In the genomic region with DNA sequence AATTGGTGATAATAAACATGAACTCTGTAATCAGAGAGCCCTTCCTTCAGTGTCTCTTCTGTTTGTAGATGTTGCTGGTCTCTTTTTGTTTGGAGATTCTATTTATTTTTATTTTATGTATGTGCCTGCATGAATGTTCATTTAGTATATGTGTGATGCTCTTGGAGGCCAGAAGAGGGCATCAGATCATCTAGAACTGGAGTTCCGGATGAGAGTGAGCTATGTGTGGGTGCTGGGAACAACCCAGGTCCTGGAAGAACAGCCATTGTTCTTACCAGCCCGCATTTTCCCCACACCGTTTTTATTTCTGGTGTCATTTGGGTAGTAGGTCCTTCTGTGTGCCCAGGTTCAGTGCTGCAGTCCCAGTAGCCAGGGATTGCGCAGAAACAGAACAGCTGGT, we compare ENCODE assay signal across 28 mouse cellular contexts. TPM values are rescaled to one million over a fixed set of nuclear protein-coding genes. Genes with fewer than 3 reads are reported as not detected.
DNase-seq lines count a peak whose midpoint lies in the region; ATAC-seq and TF ChIP-seq lines count a peak whose summit lies in the region.
"Had no signal": no experiment of that assay in that cellular context is flagged by ENCODE, and none has a peak within 500 bp of the region (broad histone marks: within the 10 kb centered on the region; RNA-seq: fewer than 3 reads in every experiment).

No protein-coding gene starts in this region.

- no peaks in the 10 kb centered on the region for H3K9me3 ChIP-seq in liver, postnatal 0 days (ENCODE audit: low read length)
- H3K9me3 ChIP-seq in liver, embryonic 12.5 days (replicated peaks) = no peaks in the 10 kb centered on the region
- H3K9me3 ChIP-seq: embryonic facial prominence, embryonic 10.5 days; forebrain, embryonic 10.5 days; heart, embryonic 13.5 days; hindbrain, embryonic 12.5 days; limb, embryonic 12.5 days; liver, embryonic 13.5 days; midbrain, embryonic 12.5 days; neural tube, embryonic 13.5 days had no signal

- TF ChIP-seq POLR2A in bone marrow macrophage, adult 2 months (IDR thresholded peaks at IDR 0.05; ENCODE audit: borderline replicate concordance, low read depth, low read length) = no peak

- peaks cover 92% of the 10 kb centered on the region for H3K36me3 ChIP-seq in liver, postnatal 0 days (replicated peaks; ENCODE audit: insufficient read depth, low read length)
- peaks cover 100% of the 10 kb centered on the region for H3K36me3 ChIP-seq in liver, embryonic 12.5 days

- TF ChIP-seq EP300 in liver, postnatal 0 days (IDR thresholded peaks at IDR 0.05; ENCODE audit: low read depth) = no peak

- no peaks in the 10 kb centered on the region for H3K27me3 ChIP-seq in liver, postnatal 0 days (ENCODE audit: insufficient read depth, low read length)
- H3K27me3 ChIP-seq in liver, embryonic 12.5 days (replicated peaks) = no peaks in the 10 kb centered on the region
- H3K27me3 ChIP-seq: heart, embryonic 13.5 days; hindbrain, embryonic 12.5 days; limb, embryonic 12.5 days; liver, embryonic 13.5 days; midbrain, embryonic 12.5 days; neural tube, embryonic 13.5 days had no signal

- DNase-seq in gastrocnemius, adult 2 months = no peak
- DNase-seq in gastrocnemius, postnatal 4 days (ENCODE audit: low spot score in 2 of 2) = no peak
- DNase-seq in liver, postnatal 0 days = no peak
- DNase-seq in 416B (ENCODE audit: low read depth) = peak; percentile 23
- no peak for DNase-seq in T-cell, adult 2 months (ENCODE audit: low spot score)
- DNase-seq: adrenal gland, postnatal 25 days; cerebellum, adult 9-10 months; gastrocnemius, postnatal 14 days; heart, adult 18-20 months; heart, postnatal 14 days; kidney, adult 2 months; liver, embryonic 13.5 days; lung, postnatal 10 days; retina, postnatal 1 day; right cerebral cortex, postnatal 4 days; thymus, postnatal 4 days had no signal

- no peak overlapping the region for H3K9ac ChIP-seq in liver, postnatal 0 days (replicated peaks)
- H3K9ac ChIP-seq in liver, embryonic 12.5 days = no peak overlapping the region
- H3K9ac ChIP-seq: heart, embryonic 13.5 days; hindbrain, embryonic 12.5 days; limb, embryonic 12.5 days; liver, embryonic 13.5 days; midbrain, embryonic 12.5 days; neural tube, embryonic 13.5 days had no signal

- no peak overlapping the region for H3K4me3 ChIP-seq in gastrocnemius, adult 2 months
- H3K4me3 ChIP-seq in liver, postnatal 0 days (ENCODE audit: low read depth, low read length) = no peak overlapping the region
- no peak overlapping the region for H3K4me3 ChIP-seq in liver, embryonic 12.5 days
- H3K4me3 ChIP-seq in bone marrow macrophage, adult 2 months (ENCODE audit: insufficient read depth, low read length) = no peak overlapping the region
- H3K4me3 ChIP-seq: embryonic facial prominence, embryonic 10.5 days; forebrain, embryonic 10.5 days; heart, embryonic 13.5 days; hindbrain, embryonic 12.5 days; limb, embryonic 12.5 days; liver, embryonic 13.5 days; midbrain, embryonic 12.5 days; myocyte; neural tube, embryonic 13.5 days had no signal

- peak; percentile 16; the same call in 1 of the 2 replicates for TF ChIP-seq CTCF in gastrocnemius, adult 2 months (IDR thresholded peaks at IDR 0.05)
- peak; percentile 49 for TF ChIP-seq CTCF in liver, postnatal 0 days (IDR thresholded peaks at IDR 0.05; ENCODE audit: low read depth)
- peak; percentile 18; the same call in 1 of the 2 replicates for TF ChIP-seq CTCF in bone marrow macrophage, adult 2 months (IDR thresholded peaks at IDR 0.05; ENCODE audit: low read depth, low read length)

- no peak for ATAC-seq in liver, postnatal 0 days
- ATAC-seq in liver, embryonic 12.5 days = no peak
- ATAC-seq: forebrain, embryonic 16.5 days had no signal

- H3K27ac ChIP-seq in gastrocnemius, adult 2 months = no peak overlapping the region
- no peak overlapping the region for H3K27ac ChIP-seq in liver, postnatal 0 days (ENCODE audit: low read depth)
- no peak overlapping the region for H3K27ac ChIP-seq in liver, embryonic 12.5 days
- H3K27ac ChIP-seq in bone marrow macrophage, adult 2 months (ENCODE audit: insufficient read depth, low read depth, low read length) = no peak overlapping the region
- H3K27ac ChIP-seq: embryonic facial prominence, embryonic 10.5 days; forebrain, embryonic 10.5 days; heart, embryonic 13.5 days; hindbrain, embryonic 12.5 days; kidney, postnatal 0 days; limb, embryonic 12.5 days; liver, embryonic 13.5 days; midbrain, embryonic 12.5 days; neural tube, embryonic 13.5 days had no signal

- no peak overlapping the region for H3K4me2 ChIP-seq in liver, postnatal 0 days (ENCODE audit: low read depth, low read length)
- no peak overlapping the region for H3K4me2 ChIP-seq in liver, embryonic 12.5 days
- H3K4me2 ChIP-seq: heart, embryonic 13.5 days; hindbrain, embryonic 12.5 days; limb, embryonic 12.5 days; liver, embryonic 13.5 days; midbrain, embryonic 12.5 days; neural tube, embryonic 13.5 days had no signal

- WGBS in liver, postnatal 0 days (ENCODE audit: insufficient replicate concordance) = 91% methylated on average over 4 of the region's 4 CpGs
- 95% methylated on average over 4 of the region's 4 CpGs for WGBS in liver, embryonic 12.5 days (ENCODE audit: insufficient replicate concordance)

- intact Hi-C loops in gastrocnemius, adult 2 months (cut with DNase I) = no loop called here

- H3K4me1 ChIP-seq in liver, postnatal 0 days (ENCODE audit: insufficient read depth) = no peaks in the 10 kb centered on the region
- no peaks in the 10 kb centered on the region for H3K4me1 ChIP-seq in liver, embryonic 12.5 days
- H3K4me1 ChIP-seq in bone marrow macrophage, adult 2 months (ENCODE audit: control insufficient read depth, insufficient read depth, low read length) = no peaks in the 10 kb centered on the region
- H3K4me1 ChIP-seq: embryonic facial prominence, embryonic 10.5 days; forebrain, embryonic 10.5 days; heart, embryonic 13.5 days; hindbrain, embryonic 12.5 days; limb, embryonic 12.5 days; liver, embryonic 13.5 days; midbrain, embryonic 12.5 days; neural tube, embryonic 13.5 days had no signal

RNA-seq across cellular contexts. Expression of a gene that starts 15.5 kb away (rescaled TPM):
- total RNA-seq in gastrocnemius, adult 2 months (2021) = 10 to 100 TPM in 1 of 2 experiments, 1 to 10 TPM in 1; 9.3 to 10.1 TPM
- 10 to 100 TPM; 19.1 to 22.9 TPM for total RNA-seq in gastrocnemius, postnatal 4 days (2021)
- 19.2 and 21.9 TPM in 2 replicates for polyA plus RNA-seq in liver, postnatal 0 days (2015; fragmentation: Nextera tagmentation; extraction: Ambion mirVana)
- polyA plus RNA-seq in liver, embryonic 12.5 days (2016; fragmentation: Nextera tagmentation; extraction: Ambion mirVana) = 78.8 and 79.3 TPM in 2 replicates
- polyA plus RNA-seq in bone marrow macrophage, adult 2 months (2012; ENCODE audit: insufficient read depth, insufficient read length, missing spikeins) = 20.4 TPM in 2 replicates

RNA-seq across cellular contexts. Expression of a gene that starts 32.3 kb away (rescaled TPM):
- total RNA-seq in gastrocnemius, adult 2 months (2021) = 10 to 100 TPM; 25.2 to 25.8 TPM
- total RNA-seq in gastrocnemius, postnatal 4 days (2021) = 10 to 100 TPM; 17.9 to 18.6 TPM
- 5.8 and 6.3 TPM in 2 replicates for polyA plus RNA-seq in liver, postnatal 0 days (2015; fragmentation: Nextera tagmentation; extraction: Ambion mirVana)
- polyA plus RNA-seq in liver, embryonic 12.5 days (2016; fragmentation: Nextera tagmentation; extraction: Ambion mirVana) = 13.7 and 13.8 TPM in 2 replicates
- 91.4 and 108 TPM in 2 replicates for polyA plus RNA-seq in bone marrow macrophage, adult 2 months (2012; ENCODE audit: insufficient read depth, insufficient read length, missing spikeins)

RNA-seq across cellular contexts. Expression of a gene that starts 34.4 kb away (rescaled TPM):
- 10 to 100 TPM; 35.3 to 37.0 TPM for total RNA-seq in gastrocnemius, adult 2 months (2021)
- 10 to 100 TPM; 63.1 to 64.5 TPM for total RNA-seq in gastrocnemius, postnatal 4 days (2021)
- 28.6 and 31.5 TPM in 2 replicates for polyA plus RNA-seq in liver, postnatal 0 days (2015; fragmentation: Nextera tagmentation; extraction: Ambion mirVana)
- polyA plus RNA-seq in liver, embryonic 12.5 days (2016; fragmentation: Nextera tagmentation; extraction: Ambion mirVana) = 36.1 and 37.7 TPM in 2 replicates
- 48.7 and 51.2 TPM in 2 replicates for polyA plus RNA-seq in bone marrow macrophage, adult 2 months (2012; ENCODE audit: insufficient read depth, insufficient read length, missing spikeins)
